Mouse (Mus musculus) C2C12 (cell line): ENCODE measurements around the gene Zbtb9. TPM values are rescaled to one million over a fixed set of nuclear protein-coding genes. Genes with fewer than 3 reads are reported as not detected.

Experiments used
- H3K27me3 ChIP-seq: one replicate; pipeline ENCODE4 v1.6.1; 2011; ENCODE audit not compliant: control insufficient read depth, insufficient read depth, insufficient read length
- H3K36me3 ChIP-seq: one replicate; pipeline ENCODE4 v1.6.1; 2011; ENCODE audit not compliant: control insufficient read depth, insufficient read depth
- H3K4me3 ChIP-seq: one replicate; pipeline ENCODE4 v1.5.1; 2011; ENCODE audit warnings: mild to moderate bottlenecking, control low read depth; ENCODE audit not compliant: poor library complexity, insufficient read depth, severe bottlenecking
- H3K79me2 ChIP-seq: one replicate; pipeline ENCODE4 v1.6.1; 2011; ENCODE audit not compliant: control insufficient read depth, insufficient read depth
- H3K79me3 ChIP-seq: one replicate; pipeline ENCODE4 v1.6.1; 2011; ENCODE audit warnings: low read depth, control low read depth
- H3ac ChIP-seq: one replicate; pipeline ENCODE3; 2011; ENCODE audit warnings: low read depth; ENCODE audit not compliant: control insufficient read depth, insufficient read length
- CEBPB ChIP-seq: IDR thresholded peaks from one replicate; pipeline ENCODE4 v1.6.1; 2011; ENCODE audit warnings: low read depth, mild to moderate bottlenecking, control low read depth, moderate library complexity
- CTCF ChIP-seq: IDR thresholded peaks from one replicate; pipeline ENCODE4 v1.5.1; 2011; ENCODE audit not compliant: control insufficient read depth, insufficient read depth, insufficient read length
- FOSL1 ChIP-seq: IDR thresholded peaks from one replicate; pipeline ENCODE4 v1.8.0; 2011; ENCODE audit warnings: mild to moderate bottlenecking, low read length; ENCODE audit not compliant: poor library complexity, insufficient read depth, severe bottlenecking
- MAX ChIP-seq: IDR thresholded peaks from one replicate; pipeline ENCODE4 v1.6.1; 2011; ENCODE audit warnings: mild to moderate bottlenecking, control low read depth
- MYOD1 ChIP-seq: IDR thresholded peaks from one replicate; pipeline ENCODE4 v1.6.1; 2011; ENCODE audit warnings: low read depth; ENCODE audit not compliant: control insufficient read depth, insufficient read length
- MYOG ChIP-seq: IDR thresholded peaks from one replicate; pipeline ENCODE4 v1.6.1; 2011; ENCODE audit not compliant: control insufficient read depth, insufficient read length; ENCODE audit errors: extremely low read depth
- USF1 ChIP-seq: IDR thresholded peaks from one replicate; pipeline ENCODE4 v1.6.1; 2011; ENCODE audit warnings: low read depth, mild to moderate bottlenecking, control low read depth, moderate library complexity
- polyA plus RNA-seq: library from polyadenylated mRNA; unstranded; fragments of >200 nt; fragmentation: generic; extraction: Trizol; gene quantifications from one replicate; pipeline ENCODE4 v1.2.1, GENCODE M21; 2012; ENCODE audit warnings: missing spikeins

The Zbtb9 gene
- polyA plus RNA-seq, 1 experiment: 6.8 TPM

DNA sequence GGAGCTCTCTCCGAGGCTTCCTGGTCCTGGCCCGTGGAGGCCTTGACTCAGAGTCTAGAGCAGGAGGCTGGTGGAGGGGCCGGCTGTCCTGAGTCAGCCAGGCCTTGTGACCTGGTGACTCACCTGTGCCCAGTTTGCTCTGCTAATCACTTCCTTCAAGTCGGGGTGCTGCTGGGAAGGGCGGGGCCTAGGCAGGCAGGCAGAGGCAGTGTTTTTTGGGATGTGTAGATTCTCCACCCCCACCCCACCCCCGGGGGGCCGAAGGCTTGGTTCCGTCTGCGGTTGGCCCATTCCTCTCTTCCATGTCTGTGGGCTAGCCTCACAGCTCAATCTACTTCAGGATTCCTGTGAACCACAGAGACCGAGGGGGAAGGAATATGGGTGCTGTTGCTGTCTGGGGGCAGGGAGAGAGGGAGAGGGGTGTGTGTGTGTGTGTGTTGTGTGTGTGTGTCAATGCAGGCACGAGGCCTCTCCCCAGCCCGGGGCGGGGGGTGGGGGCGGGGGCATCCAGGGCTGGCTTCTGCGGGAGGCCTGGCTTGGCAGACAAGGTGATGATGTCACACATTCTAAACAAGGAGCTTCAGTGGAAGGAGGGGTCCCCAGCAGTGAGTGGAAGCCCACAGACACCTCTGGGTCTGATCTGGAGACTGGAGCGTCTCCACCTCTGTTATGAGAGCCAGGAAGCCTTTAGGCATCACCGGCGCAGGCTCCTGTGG is 65.5 kb downstream of the Zbtb9 start:
- TF ChIP-seq USF1 (peak; percentile 65), CEBPB (no peak), MYOD1 (peak; percentile 7), CTCF (no peak), MYOG (no peak), FOSL1 (peak; percentile 62), MAX (peak; percentile 70)
- H3K36me3 ChIP-seq: no peaks in the 10 kb centered on the region
- H3ac ChIP-seq: peak overlapping the region; percentile 64
- no peaks in the 10 kb centered on the region for H3K27me3 ChIP-seq
- H3K4me3 ChIP-seq: no peak overlapping the region
- H3K79me2 ChIP-seq: no peaks in the 10 kb centered on the region
- no peaks in the 10 kb centered on the region for H3K79me3 ChIP-seq

DNA sequence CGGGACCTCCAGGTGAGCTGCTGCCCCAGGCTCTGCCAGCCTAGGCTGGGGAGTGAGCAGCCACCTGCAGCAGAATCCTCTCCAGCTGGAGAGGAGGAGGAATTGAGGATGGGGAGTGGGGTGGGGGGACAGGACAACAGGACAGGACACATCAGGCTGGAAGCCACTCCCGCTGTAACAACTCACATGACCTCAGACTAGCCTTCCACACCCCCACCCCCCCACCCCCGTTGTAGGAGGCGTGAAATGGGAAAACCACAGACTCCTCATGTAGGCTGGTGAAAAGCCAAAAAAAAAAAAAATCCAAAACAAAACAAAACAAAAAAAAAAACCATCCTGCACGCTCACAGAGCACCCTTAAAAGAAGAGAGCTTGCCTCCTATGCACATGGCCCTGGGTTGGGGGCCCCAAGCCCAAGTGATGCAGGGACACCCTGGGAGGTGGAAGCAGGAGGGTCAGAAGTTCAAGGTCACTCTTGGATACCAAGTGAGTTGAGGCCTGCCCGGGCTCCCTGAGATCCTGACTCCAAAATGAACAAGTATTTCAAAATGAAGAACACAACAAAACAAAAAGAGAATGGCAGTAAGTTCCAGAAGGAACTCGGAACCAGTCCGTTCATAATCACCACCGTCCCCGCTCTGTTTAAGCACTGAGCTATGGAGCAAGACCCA is 66.6 kb downstream of the Zbtb9 start:
- H3K36me3 ChIP-seq: no peaks in the 10 kb centered on the region
- H3K4me3 ChIP-seq: no peak overlapping the region
- TF ChIP-seq CTCF (no peak), MYOG (no peak), CEBPB (no peak), MAX (no peak)
- H3K79me2 ChIP-seq: no peaks in the 10 kb centered on the region
- no peaks in the 10 kb centered on the region for H3K27me3 ChIP-seq
- no peak overlapping the region for H3ac ChIP-seq
- H3K79me3 ChIP-seq: no peaks in the 10 kb centered on the region

DNA sequence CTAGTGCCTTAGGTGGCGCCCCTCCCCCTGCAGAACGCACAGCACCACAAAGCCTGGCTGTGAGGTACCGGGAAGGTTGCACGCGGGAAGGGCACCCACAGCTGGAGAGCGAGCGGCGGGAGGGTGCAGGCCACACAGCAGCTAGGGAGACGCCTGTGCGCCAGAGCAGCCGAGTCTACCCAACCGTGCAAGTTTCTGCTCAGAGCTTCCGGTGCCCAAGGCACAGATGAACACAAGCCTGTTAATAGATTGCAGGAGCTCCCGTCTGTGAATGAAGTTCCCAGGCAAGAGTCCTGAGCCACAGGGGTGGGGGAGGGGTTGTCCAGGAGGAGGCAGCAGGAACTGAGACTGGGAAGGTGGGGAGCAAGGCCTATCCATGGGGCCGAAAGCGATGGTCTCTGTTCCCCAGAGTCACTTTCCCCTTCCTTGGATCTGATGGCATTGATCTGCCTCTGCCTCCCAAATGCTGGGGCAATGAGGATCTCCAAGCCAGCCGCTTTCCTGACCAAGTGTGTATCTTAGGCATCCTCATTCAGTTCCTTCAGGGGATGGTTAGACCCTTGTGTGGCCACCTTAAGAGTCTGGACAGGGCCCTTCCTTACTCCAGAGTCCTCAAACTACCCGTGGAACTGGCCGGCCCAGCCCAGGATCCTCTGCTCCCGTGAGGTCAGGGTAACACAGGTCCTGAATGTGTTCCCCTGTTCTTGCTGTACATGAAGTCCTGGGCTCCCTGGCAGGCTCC is 67.5 kb downstream of the Zbtb9 start:
- H3K4me3 ChIP-seq: no peak overlapping the region
- no peaks in the 10 kb centered on the region for H3K36me3 ChIP-seq
- no peaks in the 10 kb centered on the region for H3K79me2 ChIP-seq
- H3ac ChIP-seq: no peak overlapping the region
- no peak for TF ChIP-seq MYOD1
- no peak for TF ChIP-seq FOSL1
- no peak for TF ChIP-seq MAX
- no peaks in the 10 kb centered on the region for H3K79me3 ChIP-seq
- no peaks in the 10 kb centered on the region for H3K27me3 ChIP-seq

DNA sequence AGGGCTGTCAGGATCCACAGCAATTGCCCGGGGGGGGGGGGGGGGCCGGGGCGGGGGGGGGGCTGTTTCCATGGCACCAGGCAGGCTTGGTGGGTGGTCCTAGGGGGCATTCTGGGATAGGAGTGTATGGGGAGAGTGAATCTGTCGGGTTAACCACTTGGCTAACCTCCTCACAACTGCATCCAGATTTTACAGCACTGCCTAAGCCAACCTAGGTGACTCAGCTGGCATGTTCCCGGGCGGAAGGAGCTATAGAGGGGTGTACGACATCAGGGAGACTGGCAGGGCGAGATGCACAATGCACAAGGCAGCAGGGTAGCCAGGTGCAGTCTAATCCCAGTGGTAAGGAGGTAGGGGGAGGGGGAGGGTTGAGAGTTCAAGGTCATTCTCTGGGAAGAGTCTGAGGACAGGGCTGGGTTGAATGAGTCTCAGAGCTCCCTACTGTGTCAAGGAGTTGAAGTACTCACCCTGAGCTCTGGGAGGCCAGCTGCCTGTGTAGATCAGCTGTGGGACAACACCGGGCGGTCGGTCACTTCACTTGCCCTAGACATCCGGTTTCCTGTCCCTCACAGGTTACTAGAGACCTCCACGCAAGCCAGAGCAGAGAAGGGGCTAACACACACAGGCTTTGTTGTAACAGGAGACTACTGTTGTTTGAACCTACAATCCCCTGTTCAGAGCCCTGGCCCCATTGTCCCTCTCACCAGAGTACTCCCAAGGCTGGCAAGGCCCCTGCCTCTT is 68.2 kb downstream of the Zbtb9 start:
- Histone ChIP-seq H3ac (no peak overlapping the region), H3K27me3 (no peaks in the 10 kb centered on the region)

DNA sequence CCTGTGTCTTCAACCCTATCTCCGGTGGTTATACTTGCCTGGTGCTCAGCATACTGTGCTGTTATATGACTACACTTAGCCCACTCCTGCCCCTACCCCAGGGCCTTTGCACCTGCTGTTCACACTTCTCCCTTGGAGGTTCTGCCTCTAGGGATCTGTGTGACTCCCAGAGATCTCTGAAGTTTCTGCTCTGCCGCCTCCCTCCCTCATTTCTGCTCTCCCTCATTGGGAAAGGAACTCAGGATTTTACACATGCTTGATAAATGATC is 68.8 kb downstream of the Zbtb9 start:
- TF ChIP-seq MAX (no peak), MYOD1 (no peak), CTCF (no peak), FOSL1 (no peak), MYOG (no peak), USF1 (no peak), CEBPB (no peak)
- Histone ChIP-seq H3K4me3 (no peak overlapping the region), H3K79me2 (no peaks in the 10 kb centered on the region), H3K79me3 (no peaks in the 10 kb centered on the region), H3ac (no peak overlapping the region), H3K36me3 (no peaks in the 10 kb centered on the region), H3K27me3 (no peaks in the 10 kb centered on the region)

More for the DNA sequence above, 68.2 kb downstream of the Zbtb9 start:
- Histone ChIP-seq H3K79me2 (no peaks in the 10 kb centered on the region), H3K36me3 (no peaks in the 10 kb centered on the region), H3K79me3 (no peaks in the 10 kb centered on the region), H3K4me3 (no peak overlapping the region)
- TF ChIP-seq CEBPB (no peak), MYOD1 (peak; percentile 42), MAX (no peak), MYOG (no peak), FOSL1 (no peak), USF1 (no peak), CTCF (no peak)
